15 mouse cellular contexts compared by ENCODE assay signal in genomic region chr9:64607049-64607448, GRCm38 (mm10).
DNase-seq lines count a peak whose midpoint lies in the region; ATAC-seq and TF ChIP-seq lines count a peak whose summit lies in the region.
"Had no signal": no experiment of that assay in that cellular context is flagged by ENCODE, and none has a peak within 500 bp of the region (broad histone marks: within the 10 kb centered on the region; RNA-seq: fewer than 3 reads in every experiment).

No protein-coding gene starts in this region.

- H3K9me3 ChIP-seq in lung, embryonic 14.5 days (ENCODE audit: low read depth, low read length) = no peaks in the 10 kb centered on the region
- no peaks in the 10 kb centered on the region for H3K9me3 ChIP-seq in hindbrain, embryonic 13.5 days
- no peaks in the 10 kb centered on the region for H3K9me3 ChIP-seq in midbrain, embryonic 15.5 days
- H3K9me3 ChIP-seq: G1E had no signal

- no peaks in the 10 kb centered on the region for H3K36me3 ChIP-seq in lung, embryonic 14.5 days (ENCODE audit: insufficient read depth)
- H3K36me3 ChIP-seq in hindbrain, embryonic 13.5 days = no peaks in the 10 kb centered on the region
- H3K36me3 ChIP-seq in midbrain, embryonic 15.5 days (replicated peaks) = no peaks in the 10 kb centered on the region
- H3K36me3 ChIP-seq: G1E had no signal

- WGBS in lung, embryonic 14.5 days = 76% methylated on average over 1 of the region's 1 CpGs
- 83% methylated on average over 1 of the region's 1 CpGs for WGBS in hindbrain, embryonic 13.5 days
- WGBS in midbrain, embryonic 15.5 days = 89% methylated on average over 1 of the region's 1 CpGs

- ATAC-seq in lung, embryonic 14.5 days (ENCODE audit: insufficient read depth) = no peak
- ATAC-seq in hindbrain, embryonic 13.5 days (ENCODE audit: low FRiP score) = no peak
- no peak for ATAC-seq in midbrain, embryonic 15.5 days (replicated peaks)
- ATAC-seq: inflammation-experienced regulatory T-cells, adult 6 months; liver, postnatal 0 days had no signal

- H3K4me1 ChIP-seq in lung, embryonic 14.5 days (ENCODE audit: insufficient read depth) = peaks cover 26% of the 10 kb centered on the region
- peaks cover 74% of the 10 kb centered on the region for H3K4me1 ChIP-seq in hindbrain, embryonic 13.5 days (replicated peaks)
- H3K4me1 ChIP-seq in midbrain, embryonic 15.5 days = peaks cover 58% of the 10 kb centered on the region

- no peak for TF ChIP-seq CTCF in lung, embryonic 14.5 days (IDR thresholded peaks at IDR 0.05; ENCODE audit: low read depth)

- H3K4me3 ChIP-seq in lung, embryonic 14.5 days (ENCODE audit: low read depth, low read length) = no peak overlapping the region
- no peak overlapping the region for H3K4me3 ChIP-seq in hindbrain, embryonic 13.5 days
- H3K4me3 ChIP-seq in midbrain, embryonic 15.5 days = no peak overlapping the region
- H3K4me3 ChIP-seq: layer of hippocampus, adult 2 months had no signal

- DNase-seq in lung, embryonic 14.5 days = no peak
- no peak for DNase-seq in lung, postnatal 36 days
- peak; percentile 73 for DNase-seq in cerebellum, adult 9-10 months
- no peak for DNase-seq in embryo, embryonic 10.5 days (ENCODE audit: low spot score)
- DNase-seq in adrenal gland, postnatal 25 days = no peak
- no peak for DNase-seq in kidney, adult 9 months
- DNase-seq: adrenal gland, adult 2 months; liver, postnatal 0 days; thymus, postnatal 36 days had no signal

- no peaks in the 10 kb centered on the region for H3K27me3 ChIP-seq in lung, embryonic 14.5 days (ENCODE audit: insufficient read depth, low read length)
- peaks cover 16% of the 10 kb centered on the region; the same call in 1 of the 2 replicates for H3K27me3 ChIP-seq in hindbrain, embryonic 13.5 days
- H3K27me3 ChIP-seq in midbrain, embryonic 15.5 days (replicated peaks) = no peaks in the 10 kb centered on the region

- H3K9ac ChIP-seq in lung, embryonic 14.5 days = no peak overlapping the region
- no peak overlapping the region for H3K9ac ChIP-seq in hindbrain, embryonic 13.5 days
- no peak overlapping the region for H3K9ac ChIP-seq in midbrain, embryonic 15.5 days
- H3K9ac ChIP-seq: liver, postnatal 0 days had no signal

- peak overlapping the region; percentile 73; the same call in 1 of the 2 replicates for H3K27ac ChIP-seq in lung, embryonic 14.5 days (ENCODE audit: low read depth)
- H3K27ac ChIP-seq in hindbrain, embryonic 13.5 days = peak overlapping the region; percentile 74; the same call in 1 of the 2 replicates
- H3K27ac ChIP-seq in midbrain, embryonic 15.5 days = peak overlapping the region; percentile 73
- H3K27ac ChIP-seq: kidney, postnatal 0 days; layer of hippocampus, adult 2 months had no signal

- no peak overlapping the region for H3K4me2 ChIP-seq in lung, embryonic 14.5 days
- H3K4me2 ChIP-seq in hindbrain, embryonic 13.5 days = no peak overlapping the region
- no peak overlapping the region for H3K4me2 ChIP-seq in midbrain, embryonic 15.5 days
